Mouse (Mus musculus): ENCODE measurements around the gene Syne4.

Syne4 gene

GRCm38 (mm10) chr7:30328379-30328778, 13.8 kb downstream of the Syne4 start:
- in situ Hi-C loops (cut with MboI, MseI): no loop called here

- in situ Hi-C loops (cut with MboI, MseI): no loop called here
These were observed 17.3 kb downstream of the Syne4 start for GRCm38 (mm10) chr7:30331887-30332286.

- in situ Hi-C loops (cut with MboI, MseI): no loop called here
These were observed 18.1 kb downstream of the Syne4 start for GRCm38 (mm10) chr7:30332622-30333259.

GRCm38 (mm10) chr7:30333436-30333835, 18.8 kb downstream of the Syne4 start:
- in situ Hi-C loops (cut with MboI, MseI): no loop called here

GRCm38 (mm10) chr7:30334563-30334962, 20.0 kb downstream of the Syne4 start:
- in situ Hi-C loops (cut with MboI, MseI): no loop called here

- in situ Hi-C loops (cut with MboI, MseI): no loop called here
These were observed 21.1 kb downstream of the Syne4 start for GRCm38 (mm10) chr7:30335688-30336087.

- in situ Hi-C loops (cut with MboI, MseI): no loop called here
These were observed 21.8 kb downstream of the Syne4 start for GRCm38 (mm10) chr7:30336384-30336783.

- in situ Hi-C loops (cut with MboI, MseI): no loop called here
These were observed 25.0 kb downstream of the Syne4 start for GRCm38 (mm10) chr7:30339432-30340109.

GRCm38 (mm10) chr7:30346635-30347379, 32.2 kb downstream of the Syne4 start:
- in situ Hi-C loops (cut with MboI, MseI): no loop called here

GRCm38 (mm10) chr7:30347828-30348227, 33.2 kb downstream of the Syne4 start:
- in situ Hi-C loops (cut with MboI, MseI): no loop called here

GRCm38 (mm10) chr7:30353279-30353822, 38.7 kb downstream of the Syne4 start:
- in situ Hi-C loops (cut with MboI, MseI): no loop called here

- in situ Hi-C loops (cut with MboI, MseI): no loop called here
These were observed 39.5 kb downstream of the Syne4 start for GRCm38 (mm10) chr7:30354059-30354458.

GRCm38 (mm10) chr7:30358378-30359186, 44.0 kb downstream of the Syne4 start:
- in situ Hi-C loops (cut with MboI, MseI): no loop called here

GRCm38 (mm10) chr7:30359276-30359865, 44.8 kb downstream of the Syne4 start:
- in situ Hi-C loops (cut with MboI, MseI): no loop called here

GRCm38 (mm10) chr7:30360028-30360427, 45.4 kb downstream of the Syne4 start:
- in situ Hi-C loops (cut with MboI, MseI): loop anchor here (5.0 kb wide), 1 partner anchor 77 kb away; no protein-coding TSS in a partner anchor

- in situ Hi-C loops (cut with MboI, MseI): loop anchor here (5.0 kb wide), 1 partner anchor 75 kb away; no protein-coding TSS in a partner anchor
These were observed 48.2 kb downstream of the Syne4 start, which contains the start of gene Lrfn3 for GRCm38 (mm10) chr7:30362652-30363343. Lrfn3 (minus strand) TSS chr7:30362772.

GRCm38 (mm10) chr7:30363344-30363738, 48.7 kb downstream of the Syne4 start:
- in situ Hi-C loops (cut with MboI, MseI): loop anchor here (5.0 kb wide), 1 partner anchor 74 kb away; no protein-coding TSS in a partner anchor

- in situ Hi-C loops (cut with MboI, MseI): no loop called here
These were observed 52.9 kb downstream of the Syne4 start for GRCm38 (mm10) chr7:30367466-30367865.
